Mouse (Mus musculus): ENCODE results near the gene Limch1.

- TF ChIP-seq CTCF (IDR thresholded peaks at IDR 0.05; ENCODE audit: low read depth, low read length) (no peak), POLR2A (IDR thresholded peaks at IDR 0.05; ENCODE audit: extremely low read depth, insufficient read depth, low read length) (no peak)
Measured at GRCm38 (mm10) chr5:66881901-66882341, 136.3 kb downstream of the Limch1 start.
